Mouse (Mus musculus) right cerebral cortex, postnatal 4 days (tissue): ENCODE results near the gene Strbp.
A peak's percentile ranks its signal among the peaks of the same experiment; 100 is the strongest.

Experiments used
- DNase-seq: peaks from one replicate; pipeline ENCODE4 v3.0.0-alpha.2; 2022

Strbp gene

GRCm38 (mm10) chr2:37702301-37703172 lies 1.1 kb downstream of the Strbp start:
- peak; percentile 50 for DNase-seq

GRCm38 (mm10) chr2:37689064-37689615 lies 14.5 kb downstream of the Strbp start:
- no peak for DNase-seq

GRCm38 (mm10) chr2:37687031-37687430 lies 16.6 kb downstream of the Strbp start:
- no peak for DNase-seq

GRCm38 (mm10) chr2:37684864-37685263 lies 18.8 kb downstream of the Strbp start:
- DNase-seq: no peak

GRCm38 (mm10) chr2:37682197-37682811 lies 21.4 kb downstream of the Strbp start:
- DNase-seq: no peak

- no peak for DNase-seq
Observed at GRCm38 (mm10) chr2:37651086-37651485, 52.6 kb downstream of the Strbp start.

- no peak for DNase-seq
Observed at GRCm38 (mm10) chr2:37649590-37649989, 54.1 kb downstream of the Strbp start.

- DNase-seq: no peak
Observed at GRCm38 (mm10) chr2:37648966-37649365, 54.7 kb downstream of the Strbp start.

- DNase-seq: no peak
Observed at GRCm38 (mm10) chr2:37623343-37623742, 80.3 kb downstream of the Strbp start.

- no peak for DNase-seq
Observed at GRCm38 (mm10) chr2:37587919-37588318, 115.7 kb downstream of the Strbp start.

- DNase-seq: no peak
Observed at GRCm38 (mm10) chr2:37578185-37578584, 125.5 kb downstream of the Strbp start.

- no peak for DNase-seq
Observed at GRCm38 (mm10) chr2:37576661-37577060, 127.0 kb downstream of the Strbp start.

GRCm38 (mm10) chr2:37572141-37572540 lies 131.5 kb downstream of the Strbp start:
- DNase-seq: no peak

GRCm38 (mm10) chr2:37570703-37571102 lies 133.0 kb downstream of the Strbp start:
- DNase-seq: no peak

- DNase-seq: peak; percentile 24
Observed at GRCm38 (mm10) chr2:37569888-37570287, 133.8 kb downstream of the Strbp start.

- no peak for DNase-seq
Observed at GRCm38 (mm10) chr2:37566035-37566434, 137.6 kb downstream of the Strbp start.

- no peak for DNase-seq
Observed at GRCm38 (mm10) chr2:37565579-37565978, 138.1 kb downstream of the Strbp start.

- no peak for DNase-seq
Observed at GRCm38 (mm10) chr2:37556366-37556765, 147.3 kb downstream of the Strbp start.

- no peak for DNase-seq
Observed at GRCm38 (mm10) chr2:37549346-37550012, 154.2 kb downstream of the Strbp start.

- DNase-seq: no peak
Observed at GRCm38 (mm10) chr2:37531639-37532038, 172.0 kb downstream of the Strbp start.

GRCm38 (mm10) chr2:37530766-37531165 lies 172.9 kb downstream of the Strbp start:
- no peak for DNase-seq

GRCm38 (mm10) chr2:37529397-37529796 lies 174.3 kb downstream of the Strbp start:
- DNase-seq: no peak

- no peak for DNase-seq
Observed at GRCm38 (mm10) chr2:37527587-37527986, 176.1 kb downstream of the Strbp start.

- no peak for DNase-seq
Observed at GRCm38 (mm10) chr2:37519286-37519640, 184.4 kb downstream of the Strbp start.
